Mouse (Mus musculus) lung, embryonic 15.5 days (tissue): ENCODE results near the gene Prss37. TPM values are rescaled to one million over a fixed set of nuclear protein-coding genes. Genes with fewer than 3 reads are reported as not detected.

Experiments used
- polyA plus RNA-seq: library from polyadenylated mRNA; unstranded; fragments of >200 nt; fragmentation: Nextera tagmentation; extraction: Ambion mirVana; gene quantifications from 2 replicates; pipeline ENCODE4 v1.2.1, GENCODE M21; 2015

The Prss37 gene
- polyA plus RNA-seq, 1 experiment from 2014 or later: not detected

Other genes starting within 250 kb of the Prss37 start
- gene Agk, start 194.3 kb downstream of the Prss37 start, polyA plus RNA-seq: 40.5 and 44.2 TPM in 2 replicates
- gene E330009J07Rik, start 83.4 kb downstream of the Prss37 start, polyA plus RNA-seq: 11.2 and 13.3 TPM in 2 replicates
- not detected in 2 replicates for gene Wee2, start 80.4 kb downstream of the Prss37 start, polyA plus RNA-seq
- 133 and 134 TPM in 2 replicates for gene Ssbp1, start 48.2 kb downstream of the Prss37 start, polyA plus RNA-seq
- not detected in 2 replicates for gene Tas2r137, start 28.3 kb downstream of the Prss37 start, polyA plus RNA-seq
- gene Tas2r108, start 26.0 kb downstream of the Prss37 start, polyA plus RNA-seq: not detected in 2 replicates
- gene Olfr461, start 35.5 kb upstream of the Prss37 start, polyA plus RNA-seq: not detected in 2 replicates
- gene Olfr460, start 50.0 kb upstream of the Prss37 start, polyA plus RNA-seq: not detected in 2 replicates
- gene Clec5a, start 66.3 kb upstream of the Prss37 start, polyA plus RNA-seq: 2.0 and 2.4 TPM in 2 replicates
- not detected in 2 replicates for gene Tas2r138, start 93.8 kb upstream of the Prss37 start, polyA plus RNA-seq
- 0.07 and 0.10 TPM in 2 replicates for gene Mgam, start 109.3 kb upstream of the Prss37 start, polyA plus RNA-seq